Mouse (Mus musculus) gastrocnemius, adult 2 months (tissue): ENCODE measurements around the gene Cenpc1. TPM values are rescaled to one million over a fixed set of nuclear protein-coding genes. Genes with fewer than 3 reads are reported as not detected.
A peak's percentile ranks its signal among the peaks of the same experiment; 100 is the strongest.

ENCODE experiments used
- DNase-seq: peaks from one replicate; pipeline ENCODE4 v3.0.0; 2022
- H3K27ac ChIP-seq: fragments of 200-600 bp; 2 replicates; pipeline ENCODE4 v1.8.1; 2022; ENCODE audit warnings: mild to moderate bottlenecking
- H3K4me3 ChIP-seq: fragments of 200-600 bp; 2 replicates; pipeline ENCODE4 v1.8.1; 2022; ENCODE audit warnings: mild to moderate bottlenecking, moderate library complexity
- CTCF ChIP-seq: fragments of 200-600 bp; IDR thresholded peaks from 2 replicates; pipeline ENCODE4 v1.8.1; 2022; ENCODE audit warnings: antibody characterized with exemption, mild to moderate bottlenecking, moderate library complexity
- intact Hi-C: fragments of 180-260 bp; cut with DNase I; formaldehyde crosslinking; loops from one replicate; pipeline ENCODE4 v1.15.1; 2025
- total RNA-seq, 2 experiments: library from RNA; stranded (reverse); gene quantifications; 2 replicates each; pipeline ENCODE4 v1.2.3; 2021

Gene Cenpc1
- total RNA-seq, 2 experiments from 2014 or later: 3.0 to 5.4 TPM

- Histone ChIP-seq H3K4me3 (no peak overlapping the region), H3K27ac (no peak overlapping the region)
- DNase-seq: no peak
- no peak for TF ChIP-seq CTCF
- intact Hi-C loops: no loop called here
Observed at GRCm38 (mm10) chr5:86072756-86073386, 7.5 kb upstream of the Cenpc1 start.

- DNase-seq: no peak
- no peak within 1 kb of the TSS for H3K27ac ChIP-seq
- H3K4me3 ChIP-seq: peak within 1 kb of the TSS; percentile 35
- intact Hi-C loops: no loop called here
- no peak for TF ChIP-seq CTCF
Observed at GRCm38 (mm10) chr5:86071538-86071937, 6.2 kb upstream of the Cenpc1 start, which contains the start of gene Stap1. TSS of gene Stap1 (plus strand) at chr5:86071746.

- no peak for TF ChIP-seq CTCF
- Histone ChIP-seq H3K27ac (no peak overlapping the region), H3K4me3 (no peak overlapping the region)
- DNase-seq: no peak
- intact Hi-C loops: no loop called here
Observed at GRCm38 (mm10) chr5:86069121-86069520, 3.7 kb upstream of the Cenpc1 start.

- no peak for TF ChIP-seq CTCF
- intact Hi-C loops: no loop called here
- Histone ChIP-seq H3K4me3 (no peak overlapping the region), H3K27ac (no peak overlapping the region)
- no peak for DNase-seq
Observed at GRCm38 (mm10) chr5:86068451-86068850, 3.1 kb upstream of the Cenpc1 start.

GRCm38 (mm10) chr5:86066551-86066929, 1.2 kb upstream of the Cenpc1 start:
- intact Hi-C loops: loop anchor here (2.0 kb wide), 1 partner anchor 106 kb away; the partner anchor contains the start of gene Uba6
- DNase-seq: peak; percentile 86
- peak; percentile 98 for TF ChIP-seq CTCF
- Histone ChIP-seq H3K4me3 (peak overlapping the region; percentile 97), H3K27ac (peak overlapping the region; percentile 86)

- no peak for DNase-seq
- TF ChIP-seq CTCF: no peak
- Histone ChIP-seq H3K4me3 (peak overlapping the region; percentile 97), H3K27ac (peak overlapping the region; percentile 86)
- intact Hi-C loops: loop anchor here (2.0 kb wide), 1 partner anchor 107 kb away; the partner anchor contains the start of gene Uba6
Observed at GRCm38 (mm10) chr5:86065876-86066550, 630 bp upstream of the Cenpc1 start.

GRCm38 (mm10) chr5:86063501-86063900, 1.9 kb downstream of the Cenpc1 start:
- no peak overlapping the region for H3K4me3 ChIP-seq
- H3K27ac ChIP-seq: no peak overlapping the region
- no peak for DNase-seq
- intact Hi-C loops: no loop called here
- no peak for TF ChIP-seq CTCF

GRCm38 (mm10) chr5:86029820-86030219, 35.6 kb downstream of the Cenpc1 start:
- no peak for TF ChIP-seq CTCF
- H3K4me3 ChIP-seq: no peak overlapping the region
- intact Hi-C loops: no loop called here
- H3K27ac ChIP-seq: no peak overlapping the region
- no peak for DNase-seq

- no peak for DNase-seq
- Histone ChIP-seq H3K27ac (no peak overlapping the region), H3K4me3 (no peak overlapping the region)
- no peak for TF ChIP-seq CTCF
- intact Hi-C loops: no loop called here
Observed at GRCm38 (mm10) chr5:85996545-85997510, 68.6 kb downstream of the Cenpc1 start.

- no peak overlapping the region for H3K27ac ChIP-seq
- no peak overlapping the region for H3K4me3 ChIP-seq
- intact Hi-C loops: no loop called here
- no peak for DNase-seq
- peak; percentile 29; the same call in 1 of the 2 replicates for TF ChIP-seq CTCF
Observed at GRCm38 (mm10) chr5:85994551-85994950, 70.8 kb downstream of the Cenpc1 start.

GRCm38 (mm10) chr5:85992805-85993721, 72.3 kb downstream of the Cenpc1 start:
- intact Hi-C loops: no loop called here
- no peak overlapping the region for H3K4me3 ChIP-seq
- TF ChIP-seq CTCF: no peak
- H3K27ac ChIP-seq: no peak overlapping the region
- DNase-seq: no peak

GRCm38 (mm10) chr5:85992055-85992454, 73.3 kb downstream of the Cenpc1 start:
- DNase-seq: no peak
- TF ChIP-seq CTCF: peak; percentile 35
- no peak overlapping the region for H3K4me3 ChIP-seq
- intact Hi-C loops: no loop called here
- no peak overlapping the region for H3K27ac ChIP-seq
